10 mouse cellular contexts compared by ENCODE assay signal in genomic region chr2:152806037-152806436, GRCm38 (mm10). TPM values are rescaled to one million over a fixed set of nuclear protein-coding genes. Genes with fewer than 3 reads are reported as not detected.
A peak's percentile ranks its signal among the peaks of the same experiment; 100 is the strongest.
DNase-seq lines count a peak whose midpoint lies in the region; ATAC-seq and TF ChIP-seq lines count a peak whose summit lies in the region.
"Had no signal": no experiment of that assay in that cellular context is flagged by ENCODE, and none has a peak within 500 bp of the region (broad histone marks: within the 10 kb centered on the region; RNA-seq: fewer than 3 reads in every experiment).

No protein-coding gene starts in this region.

- no peak for TF ChIP-seq CTCF in Patski (IDR thresholded peaks at IDR 0.05)

- POLR2A ChIA-PET in Patski (lab: Charles Lee): interaction anchor here (0.7 to 1.6 kb wide), 6 partner anchors 12 to 70 kb away, joined by 3 to 6 read pairs (median 4); partner anchors contain the start of gene Id1

- CTCF ChIA-PET in Patski (lab: Charles Lee): interaction anchor here (1.2 to 3.9 kb wide), 6 partner anchors 8 to 127 kb away, joined by 4 to 15 read pairs (median 7); no protein-coding TSS in a partner anchor

- WGBS in heart, embryonic 12.5 days: 56% methylated on average over 2 of the region's 2 CpGs
- 89% methylated on average over 2 of the region's 2 CpGs for WGBS in midbrain, embryonic 10.5 days

- no peak overlapping the region for H3K4me3 ChIP-seq in heart, embryonic 12.5 days
- H3K4me3 ChIP-seq in midbrain, embryonic 10.5 days: no peak overlapping the region
- H3K4me3 ChIP-seq: neural tube, embryonic 12.5 days had no signal

- no peaks in the 10 kb centered on the region for H3K36me3 ChIP-seq in heart, embryonic 12.5 days
- peaks cover 11% of the 10 kb centered on the region; the same call in 1 of the 2 replicates for H3K36me3 ChIP-seq in midbrain, embryonic 10.5 days
- H3K36me3 ChIP-seq: neural tube, embryonic 12.5 days had no signal

- peak overlapping the region; percentile 6; the same call in 1 of the 2 replicates for H3K27ac ChIP-seq in heart, embryonic 12.5 days (ENCODE audit: poor library complexity, severe bottlenecking)
- H3K27ac ChIP-seq in midbrain, embryonic 10.5 days (replicated peaks): no peak overlapping the region
- H3K27ac ChIP-seq: neural tube, embryonic 12.5 days had no signal

- no peaks in the 10 kb centered on the region for H3K9me3 ChIP-seq in heart, embryonic 12.5 days (replicated peaks)
- H3K9me3 ChIP-seq in midbrain, embryonic 10.5 days (replicated peaks): no peaks in the 10 kb centered on the region
- H3K9me3 ChIP-seq: neural tube, embryonic 12.5 days had no signal

- peaks cover 48% of the 10 kb centered on the region for H3K4me1 ChIP-seq in heart, embryonic 12.5 days (replicated peaks)
- H3K4me1 ChIP-seq in midbrain, embryonic 10.5 days: peaks cover 32% of the 10 kb centered on the region

- H3K9ac ChIP-seq in heart, embryonic 12.5 days: no peak overlapping the region
- H3K9ac ChIP-seq: neural tube, embryonic 12.5 days had no signal

- in situ Hi-C loops in Patski (cut with MboI; ENCODE audit: low pct_unique_long_range_greater_than_20kb): no loop called here

- DNase-seq in kidney, adult 18-20 months: peak; percentile 69
- DNase-seq in kidney, postnatal 10 days: no peak
- no peak for DNase-seq in Patski (ENCODE audit: low read depth, low spot score)
- DNase-seq in lung, postnatal 25 days (ENCODE audit: low spot score): peak; percentile 82
- DNase-seq in thymus, postnatal 25 days: no peak
- DNase-seq in cerebellum, postnatal 36 days: no peak
- no peak for DNase-seq in midbrain, embryonic 10.5 days (ENCODE audit: low spot score)

- H3K27me3 ChIP-seq in Patski: no peaks in the 10 kb centered on the region
- H3K27me3 ChIP-seq in heart, embryonic 12.5 days (replicated peaks): no peaks in the 10 kb centered on the region
- no peaks in the 10 kb centered on the region for H3K27me3 ChIP-seq in midbrain, embryonic 10.5 days (ENCODE audit: low read depth, poor library complexity, severe bottlenecking)
- H3K27me3 ChIP-seq: neural tube, embryonic 12.5 days had no signal

- ATAC-seq in Patski: peak; percentile 65
- no peak for ATAC-seq in heart, embryonic 12.5 days (ENCODE audit: insufficient number of reproducible peaks, low FRiP score)
- ATAC-seq: forebrain, embryonic 14.5 days had no signal

- no peak overlapping the region for H3K4me2 ChIP-seq in heart, embryonic 12.5 days
- H3K4me2 ChIP-seq: neural tube, embryonic 12.5 days had no signal

RNA-seq across cellular contexts. Expression of gene Bcl2l1, which starts 25.5 kb away (rescaled TPM):
- 133 TPM for polyA plus RNA-seq in Patski (2021)
- polyA plus RNA-seq in heart, embryonic 12.5 days (2016; fragmentation: Nextera tagmentation; extraction: Ambion mirVana): 83.0 and 85.9 TPM in 2 replicates
- polyA plus RNA-seq in midbrain, embryonic 10.5 days (2016; fragmentation: Nextera tagmentation; extraction: Ambion mirVana): 107 and 128 TPM in 2 replicates

RNA-seq across cellular contexts. Expression of gene Tpx2, which starts 41.7 kb away (rescaled TPM):
- 55.7 TPM for polyA plus RNA-seq in Patski (2021)
- 65.6 and 74.1 TPM in 2 replicates for polyA plus RNA-seq in heart, embryonic 12.5 days (2016; fragmentation: Nextera tagmentation; extraction: Ambion mirVana)
- 153 TPM in 2 replicates for polyA plus RNA-seq in midbrain, embryonic 10.5 days (2016; fragmentation: Nextera tagmentation; extraction: Ambion mirVana)

RNA-seq across cellular contexts. Expression of gene Cox4i2, which starts 52.1 kb away (rescaled TPM):
- 0.14 TPM for polyA plus RNA-seq in Patski (2021)
- 18.9 and 20.8 TPM in 2 replicates for polyA plus RNA-seq in heart, embryonic 12.5 days (2016; fragmentation: Nextera tagmentation; extraction: Ambion mirVana)
- 4.2 and 4.6 TPM in 2 replicates for polyA plus RNA-seq in midbrain, embryonic 10.5 days (2016; fragmentation: Nextera tagmentation; extraction: Ambion mirVana)

Comparison
In these comparisons a context has a peak if more than half of its experiments do, and no peak if none do; other contexts are left out.
1. DNase-seq: peak in kidney, adult 18-20 months (single experiment) and lung, postnatal 25 days (single experiment); none in kidney, postnatal 10 days (single experiment), Patski (single experiment), thymus, postnatal 25 days (single experiment), cerebellum, postnatal 36 days (0 of 2) and midbrain, embryonic 10.5 days (single experiment).